Mouse (Mus musculus) MEL-GATA-1-ER (cell line): Measurements from ENCODE around the gene Wdr70.
A peak's percentile ranks its signal among the peaks of the same experiment; 100 is the strongest.
"Not testable (repeated sequence)": the region's sequence is repeated elsewhere in the genome, so short reads cannot be mapped to it uniquely, and the experiment has no call there.

ENCODE experiments used
- DNase-seq: peaks from one replicate; pipeline ENCODE4 v3.0.0-alpha.2; 2012; ENCODE audit warnings: low read depth; ENCODE audit errors: extremely low read depth

Gene Wdr70

GRCm38 (mm10) chr15:8098774-8099749, at the start of gene Wdr70:
TSS of gene Wdr70 (minus strand) at chr15:8099209.
- DNase-seq = peak; percentile 95

- DNase-seq = no peak
These were observed 36.6 kb upstream of the Wdr70 start for GRCm38 (mm10) chr15:8135606-8136005.

- DNase-seq = no peak
These were observed 32.8 kb upstream of the Wdr70 start for GRCm38 (mm10) chr15:8131761-8132160.

- no peak for DNase-seq
These were observed 32.3 kb upstream of the Wdr70 start for GRCm38 (mm10) chr15:8131268-8131667.

GRCm38 (mm10) chr15:8129281-8129680, 30.3 kb upstream of the Wdr70 start:
- no peak for DNase-seq

GRCm38 (mm10) chr15:8109782-8110181, 10.8 kb upstream of the Wdr70 start:
- no peak for DNase-seq

GRCm38 (mm10) chr15:8108966-8109743, 10.1 kb upstream of the Wdr70 start, which contains the start of gene Nup155:
TSS of gene Nup155 (plus strand) at chr15:8109273.
- peak; percentile 99 for DNase-seq

- DNase-seq = no peak
These were observed 9.5 kb upstream of the Wdr70 start for GRCm38 (mm10) chr15:8108360-8108965.

- not testable (repeated sequence) for DNase-seq
These were observed 3.0 kb upstream of the Wdr70 start for GRCm38 (mm10) chr15:8101975-8102542.

- peak; percentile 88 for DNase-seq
These were observed 1.2 kb downstream of the Wdr70 start for GRCm38 (mm10) chr15:8097853-8098252.

- not testable (repeated sequence) for DNase-seq
These were observed 6.3 kb downstream of the Wdr70 start for GRCm38 (mm10) chr15:8092668-8093067.

GRCm38 (mm10) chr15:8090685-8091084, 8.3 kb downstream of the Wdr70 start:
- no peak for DNase-seq

GRCm38 (mm10) chr15:8088715-8089114, 10.3 kb downstream of the Wdr70 start:
- DNase-seq = no peak

- no peak for DNase-seq
These were observed 11.7 kb downstream of the Wdr70 start for GRCm38 (mm10) chr15:8087293-8087692.

- DNase-seq = no peak
These were observed 16.9 kb downstream of the Wdr70 start for GRCm38 (mm10) chr15:8082139-8082538.

GRCm38 (mm10) chr15:8073159-8073558, 25.9 kb downstream of the Wdr70 start:
- not testable (repeated sequence) for DNase-seq

- no peak for DNase-seq
These were observed 33.8 kb downstream of the Wdr70 start for GRCm38 (mm10) chr15:8065221-8065620.

GRCm38 (mm10) chr15:8051177-8051576, 47.8 kb downstream of the Wdr70 start:
- DNase-seq = no peak

GRCm38 (mm10) chr15:8039834-8040233, 59.2 kb downstream of the Wdr70 start:
- DNase-seq = no peak

- peak; percentile 13 for DNase-seq
These were observed 60.6 kb downstream of the Wdr70 start for GRCm38 (mm10) chr15:8038457-8038856.

- DNase-seq = no peak
These were observed 61.2 kb downstream of the Wdr70 start for GRCm38 (mm10) chr15:8037825-8038224.
